Mouse (Mus musculus) ES-E14 (cell line): ENCODE data around the gene Gm49380. TPM values are rescaled to one million over a fixed set of nuclear protein-coding genes. Genes with fewer than 3 reads are reported as not detected.

Experiments used
- DNase-seq: peaks from one replicate; pipeline ENCODE4 v3.0.0-alpha.2; 2013; ENCODE audit warnings: low read depth, low spot score
- H3K27ac ChIP-seq: 2 replicates; pipeline ENCODE4 v1.5.1; 2012; ENCODE audit warnings: low read depth, mild to moderate bottlenecking, low read length, moderate library complexity, mixed read lengths; ENCODE audit not compliant: poor library complexity, insufficient read depth, severe bottlenecking
- H3K36me3 ChIP-seq: 2 replicates; pipeline ENCODE4 v1.6.1; 2012; ENCODE audit warnings: mild to moderate bottlenecking, low read length, moderate library complexity, mixed read lengths; ENCODE audit not compliant: control insufficient read depth, poor library complexity, insufficient read depth, severe bottlenecking
- H3K4me1 ChIP-seq, 2 experiments: fragments of 150-350 bp in 1 of 2; sonication (generic) in 1 of 2; 2 replicates each; pipeline ENCODE4 v1.6.1; 2012; ENCODE audit warnings: low read length in 2 of 2, mild to moderate bottlenecking in 1 of 2, mixed read lengths in 1 of 2; ENCODE audit not compliant: control insufficient read depth in 2 of 2, insufficient read depth in 2 of 2, poor library complexity in 1 of 2
- H3K4me3 ChIP-seq, 2 experiments: fragments of 150-350 bp in 1 of 2; sonication (generic) in 1 of 2; 2 replicates each; pipeline ENCODE4 v1.5.1; 2012; ENCODE audit warnings: low read length in 2 of 2, low read depth in 1 of 2, mild to moderate bottlenecking in 1 of 2, mixed read lengths in 1 of 2; ENCODE audit not compliant: insufficient read depth in 1 of 2, poor library complexity in 1 of 2, severe bottlenecking in 1 of 2
- H3K9ac ChIP-seq: 2 replicates; pipeline ENCODE4 v1.6.1; 2012; ENCODE audit warnings: low read depth, mild to moderate bottlenecking, low read length, mixed read lengths; ENCODE audit not compliant: poor library complexity, insufficient read depth, severe bottlenecking
- H3K9me3 ChIP-seq: fragments of 150-350 bp; sonication (generic); 2 replicates; pipeline ENCODE4 v1.6.1; 2012; ENCODE audit warnings: low read depth, mild to moderate bottlenecking, low read length; ENCODE audit not compliant: control insufficient read depth, insufficient read depth
- CHD2 ChIP-seq: IDR thresholded peaks from 2 replicates; pipeline ENCODE4 v1.6.1; 2014; ENCODE audit warnings: mild to moderate bottlenecking, low read depth, low read length, inconsistent platforms
- HCFC1 ChIP-seq: IDR thresholded peaks from 2 replicates; pipeline ENCODE4 v1.6.1; 2012; ENCODE audit warnings: low read length, inconsistent platforms, borderline replicate concordance; ENCODE audit not compliant: insufficient read depth
- MAFK ChIP-seq: IDR thresholded peaks from 2 replicates; pipeline ENCODE4 v1.6.1; 2014; ENCODE audit warnings: mild to moderate bottlenecking, low read depth, low read length, inconsistent platforms; ENCODE audit not compliant: insufficient read depth
- ZC3H11A ChIP-seq: IDR thresholded peaks from 2 replicates; pipeline ENCODE4 v1.6.1; 2012; ENCODE audit warnings: low read depth, mild to moderate bottlenecking, inconsistent platforms, low read length, borderline replicate concordance
- ZNF384 ChIP-seq: IDR thresholded peaks from 2 replicates; pipeline ENCODE4 v1.6.1; 2012; ENCODE audit warnings: low read depth, low read length, inconsistent platforms
- in situ Hi-C, 2 experiments: fragments of 600-800 bp; cut with MboI; formaldehyde crosslinking; loops; one replicate each; pipeline ENCODE4 v1.15.1; 2025; ENCODE audit warnings: low sequenced_read_pairs in 2 of 2, inconsistent platforms in 1 of 2; ENCODE audit not compliant: unreplicated experiment in 2 of 2
- total RNA-seq: library from RNA; depleted of rRNA; stranded (reverse); fragments of 300-350 nt; gene quantifications from 2 replicates; pipeline ENCODE4 v1.2.3, GENCODE M21; 2012

Gene Gm49380
- total RNA-seq, 1 experiment = 0.18 TPM

GRCm38 (mm10) chr9:44135731-44136411 lies 22.6 kb upstream of the Gm49380 start:
- H3K9me3 ChIP-seq = no peaks in the 10 kb centered on the region
- in situ Hi-C loops = no loop called here
- no peak for TF ChIP-seq ZC3H11A
- no peak for TF ChIP-seq HCFC1
- TF ChIP-seq ZNF384 = no peak
- no peak for TF ChIP-seq MAFK
- no peak for TF ChIP-seq CHD2
- no peak for DNase-seq
- peaks cover 6 to 51% of the 10 kb centered on the region in 2 experiments for H3K4me1 ChIP-seq
- H3K27ac ChIP-seq = no peak overlapping the region
- peak overlapping the region; percentile 40; the same call in 1 of the 2 replicates for H3K9ac ChIP-seq
- H3K4me3 ChIP-seq = peak overlapping the region in 1 of 2 experiments; percentile 72; a peak in 2 of 4 replicates
- peaks cover 22% of the 10 kb centered on the region for H3K36me3 ChIP-seq

- peaks cover 5 to 46% of the 10 kb centered on the region in 2 experiments for H3K4me1 ChIP-seq
- H3K4me3 ChIP-seq = peak overlapping the region; percentile 72 to 94
- no peak overlapping the region for H3K27ac ChIP-seq
- no peak for TF ChIP-seq ZNF384
- no peak for TF ChIP-seq ZC3H11A
- no peak for TF ChIP-seq CHD2
- TF ChIP-seq MAFK = no peak
- TF ChIP-seq HCFC1 = no peak
- no peak for DNase-seq
- peaks cover 16% of the 10 kb centered on the region for H3K36me3 ChIP-seq
- H3K9ac ChIP-seq = peak overlapping the region; percentile 40
- no peaks in the 10 kb centered on the region for H3K9me3 ChIP-seq
- in situ Hi-C loops = no loop called here
Observed at GRCm38 (mm10) chr9:44134851-44135730, 21.8 kb upstream of the Gm49380 start.

GRCm38 (mm10) chr9:44134101-44134850 lies 21.0 kb upstream of the Gm49380 start, which contains the start of gene Mcam:
Gene Mcam (plus strand): TSS chr9:44134469.
- H3K9ac ChIP-seq = peak within 1 kb of the TSS; percentile 40
- in situ Hi-C loops = no loop called here
- H3K27ac ChIP-seq = no peak within 1 kb of the TSS
- H3K4me1 ChIP-seq = peaks cover 2 to 44% of the 10 kb centered on the region in 2 experiments; a peak in 2 of 4 replicates
- peaks cover 9% of the 10 kb centered on the region for H3K36me3 ChIP-seq
- no peaks in the 10 kb centered on the region for H3K9me3 ChIP-seq
- 0 out of 2 replicates have a peak, but pooled peaks have one; percentile 23 for TF ChIP-seq HCFC1
- no peak for TF ChIP-seq ZC3H11A
- no peak for DNase-seq
- H3K4me3 ChIP-seq = peak within 1 kb of the TSS; percentile 72 to 94

GRCm38 (mm10) chr9:44133287-44133686 lies 20.0 kb upstream of the Gm49380 start:
- H3K9me3 ChIP-seq = no peaks in the 10 kb centered on the region
- no peak overlapping the region for H3K9ac ChIP-seq
- no peak overlapping the region for H3K4me3 ChIP-seq
- peaks cover 5 to 41% of the 10 kb centered on the region in 2 experiments; a peak in 3 of 4 replicates for H3K4me1 ChIP-seq
- in situ Hi-C loops = no loop called here
- H3K36me3 ChIP-seq = peaks cover 4% of the 10 kb centered on the region
- no peak for DNase-seq
- H3K27ac ChIP-seq = no peak overlapping the region
- TF ChIP-seq ZNF384 = no peak
- TF ChIP-seq HCFC1 = no peak
- no peak for TF ChIP-seq CHD2
- no peak for TF ChIP-seq ZC3H11A
- no peak for TF ChIP-seq MAFK
